Mouse (Mus musculus): ENCODE data around the gene Tnfrsf4.

Gene Tnfrsf4

GRCm38 (mm10) chr4:156013637-156014036 is at the start of gene Tnfrsf4:
TSS of gene Tnfrsf4 (plus strand) at chr4:156013843.
- no peak for DNase-seq

- DNase-seq, result no peak
These were observed 49.2 kb upstream of the Tnfrsf4 start for GRCm38 (mm10) chr4:155964396-155964795.

- no peak for DNase-seq
These were observed 44.5 kb upstream of the Tnfrsf4 start for GRCm38 (mm10) chr4:155969043-155969653.

- DNase-seq, result no peak
These were observed 43.4 kb upstream of the Tnfrsf4 start for GRCm38 (mm10) chr4:155970286-155970685.

GRCm38 (mm10) chr4:155972651-155973050 is 41.0 kb upstream of the Tnfrsf4 start:
- no peak for DNase-seq

GRCm38 (mm10) chr4:155973239-155973638 is 40.4 kb upstream of the Tnfrsf4 start:
- no peak for DNase-seq

- no peak for DNase-seq
These were observed 32.1 kb upstream of the Tnfrsf4 start for GRCm38 (mm10) chr4:155981436-155982082.

GRCm38 (mm10) chr4:155983788-155984187 is 29.9 kb upstream of the Tnfrsf4 start:
- DNase-seq, result no peak

- peak; percentile 68 for DNase-seq
These were observed 22.3 kb upstream of the Tnfrsf4 start for GRCm38 (mm10) chr4:155991211-155991907.

- no peak for DNase-seq
These were observed 21.8 kb upstream of the Tnfrsf4 start for GRCm38 (mm10) chr4:155991908-155992230.

- DNase-seq, result peak; percentile 87
These were observed 21.3 kb upstream of the Tnfrsf4 start, which contains the start of the genes B3galt6 and Sdf4 for GRCm38 (mm10) chr4:155992241-155992905. TSS of gene B3galt6 (minus strand) at chr4:155992649. TSS of gene Sdf4 (plus strand) at chr4:155992872.

- peak; percentile 98 for DNase-seq
These were observed 20.6 kb upstream of the Tnfrsf4 start for GRCm38 (mm10) chr4:155992906-155993547.

GRCm38 (mm10) chr4:155993606-155994005 is 20.0 kb upstream of the Tnfrsf4 start:
- peak; percentile 29 for DNase-seq

- DNase-seq, result no peak
These were observed 9.5 kb upstream of the Tnfrsf4 start for GRCm38 (mm10) chr4:156004109-156004508.

GRCm38 (mm10) chr4:156008369-156008768 is 5.3 kb upstream of the Tnfrsf4 start:
- DNase-seq, result no peak

- no peak for DNase-seq
These were observed 793 bp downstream of the Tnfrsf4 start for GRCm38 (mm10) chr4:156014436-156014835.

GRCm38 (mm10) chr4:156019771-156020170 is 6.1 kb downstream of the Tnfrsf4 start:
- DNase-seq, result no peak

- DNase-seq, result no peak
These were observed 7.7 kb downstream of the Tnfrsf4 start for GRCm38 (mm10) chr4:156021381-156021780.

GRCm38 (mm10) chr4:156021942-156022419 is 8.3 kb downstream of the Tnfrsf4 start:
- no peak for DNase-seq

- no peak for DNase-seq
These were observed 9.9 kb downstream of the Tnfrsf4 start for GRCm38 (mm10) chr4:156023520-156023919.

- DNase-seq, result no peak
These were observed 10.5 kb downstream of the Tnfrsf4 start for GRCm38 (mm10) chr4:156024184-156024583.

- DNase-seq, result no peak
These were observed 12.4 kb downstream of the Tnfrsf4 start, which contains the start of gene Tnfrsf18 for GRCm38 (mm10) chr4:156026013-156026412. TSS of gene Tnfrsf18 (plus strand) at chr4:156026164.

- DNase-seq, result no peak
These were observed 14.9 kb downstream of the Tnfrsf4 start for GRCm38 (mm10) chr4:156028580-156028979.

Data from cerebellum, adult 9-10 months (tissue).